Mouse (Mus musculus): ENCODE results near the gene Mlst8. TPM values are rescaled to one million over a fixed set of nuclear protein-coding genes. Genes with fewer than 3 reads are reported as not detected.
"Not testable (repeated sequence)": the region's sequence is repeated elsewhere in the genome, so short reads cannot be mapped to it uniquely, and the experiment has no call there.

The Mlst8 gene
- total and polyA plus RNA-seq, 2 experiments from 2014 or later, result 10.1 to 12.4 TPM

- WGBS, result 79% methylated on average over 5 of the region's 5 CpGs
- no peak overlapping the region for H3K4me2 ChIP-seq (ENCODE audit: low read depth, low read length)
Observed at GRCm38 (mm10) chr17:24437016-24437415, 41.9 kb downstream of the Mlst8 start.

DNA sequence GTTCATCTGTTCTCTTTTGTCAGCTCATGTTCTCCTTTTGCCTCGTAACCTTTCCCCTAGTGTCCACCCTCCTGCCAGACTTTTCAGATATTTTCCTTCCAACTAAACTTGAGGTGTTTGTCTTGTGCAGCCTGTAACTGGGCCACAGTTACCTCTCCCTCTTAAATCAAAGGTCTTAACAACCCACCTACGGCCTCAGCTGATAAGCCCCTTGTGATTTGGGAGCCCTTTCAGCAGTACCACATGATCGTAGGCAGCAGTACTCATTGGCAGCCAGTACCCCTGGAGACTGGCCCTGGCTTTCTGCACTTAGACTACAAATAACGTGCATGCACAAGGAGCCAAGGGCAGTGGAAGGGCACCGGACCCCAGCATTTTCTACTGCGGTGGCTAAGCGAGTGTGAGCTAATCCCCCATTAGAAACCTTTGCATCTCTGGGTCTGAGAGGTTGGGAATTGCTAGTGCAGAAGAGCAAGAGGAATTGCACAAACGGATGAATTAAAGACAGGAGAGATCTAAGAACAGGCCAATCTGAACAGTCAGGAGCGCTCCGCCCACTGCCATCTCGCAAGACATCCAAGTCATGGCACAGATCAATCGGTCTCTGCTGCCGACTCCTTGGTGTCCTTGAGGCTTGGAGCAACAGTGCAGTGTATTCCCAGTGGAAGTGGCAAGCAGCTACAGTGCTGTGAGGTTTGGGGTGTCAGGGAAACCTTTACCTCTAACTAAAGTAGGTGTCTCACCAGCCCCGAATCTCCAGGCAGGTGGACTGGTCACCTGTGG lies 49.5 kb downstream of the Mlst8 start:
- peaks cover 18% of the 10 kb centered on the region for H3K36me3 ChIP-seq (replicated peaks; ENCODE audit: control insufficient read depth, insufficient read depth, low read length)
- peak overlapping the region; percentile 36 for H3K4me2 ChIP-seq (ENCODE audit: low read depth, low read length)
- no peaks in the 10 kb centered on the region for H3K27me3 ChIP-seq (ENCODE audit: control insufficient read depth, insufficient read depth, low read length)
- TF ChIP-seq EP300 (IDR thresholded peaks at IDR 0.05; ENCODE audit: low read depth) (peak; percentile 13), CTCF (IDR thresholded peaks at IDR 0.05; ENCODE audit: low read depth) (no peak)
- 48% methylated on average over 14 of the region's 14 CpGs for WGBS
- H3K9me3 ChIP-seq (replicated peaks; ENCODE audit: control insufficient read depth, low read length), result no peaks in the 10 kb centered on the region
- peaks cover 12% of the 10 kb centered on the region for H3K4me1 ChIP-seq (ENCODE audit: control insufficient read depth, insufficient read depth)
- peak overlapping the region; percentile 35 for H3K9ac ChIP-seq (replicated peaks; ENCODE audit: low read depth, low read length)
- H3K27ac ChIP-seq (ENCODE audit: low read depth), result peak overlapping the region; percentile 92
- peak overlapping the region; percentile 3; the same call in 1 of the 2 replicates for H3K4me3 ChIP-seq (ENCODE audit: low read depth, low read length)
- peak; percentile 67 for ATAC-seq (ENCODE audit: insufficient read depth, low read depth)
- DNase-seq (ENCODE audit: low spot score), result peak; percentile 84

More at GRCm38 (mm10) chr17:24437016-24437415, 41.9 kb downstream of the Mlst8 start:
- H3K9ac ChIP-seq (replicated peaks; ENCODE audit: low read depth, low read length), result no peak overlapping the region
- H3K9me3 ChIP-seq (replicated peaks; ENCODE audit: control insufficient read depth, low read length), result no peaks in the 10 kb centered on the region
- H3K4me1 ChIP-seq (ENCODE audit: control insufficient read depth, insufficient read depth), result no peaks in the 10 kb centered on the region
- ATAC-seq (ENCODE audit: insufficient read depth, low read depth) (peak; percentile 33; the same call in 1 of the 2 replicates), DNase-seq (ENCODE audit: low spot score) (no peak)
- H3K4me3 ChIP-seq (ENCODE audit: low read depth, low read length), result no peak overlapping the region
- no peaks in the 10 kb centered on the region for H3K27me3 ChIP-seq (ENCODE audit: control insufficient read depth, insufficient read depth, low read length)
- no peak overlapping the region for H3K27ac ChIP-seq (ENCODE audit: low read depth)
- peaks cover 84% of the 10 kb centered on the region for H3K36me3 ChIP-seq (replicated peaks; ENCODE audit: control insufficient read depth, insufficient read depth, low read length)
- TF ChIP-seq EP300 (IDR thresholded peaks at IDR 0.05; ENCODE audit: low read depth) (no peak), CTCF (IDR thresholded peaks at IDR 0.05; ENCODE audit: low read depth) (peak; percentile 76)

DNA sequence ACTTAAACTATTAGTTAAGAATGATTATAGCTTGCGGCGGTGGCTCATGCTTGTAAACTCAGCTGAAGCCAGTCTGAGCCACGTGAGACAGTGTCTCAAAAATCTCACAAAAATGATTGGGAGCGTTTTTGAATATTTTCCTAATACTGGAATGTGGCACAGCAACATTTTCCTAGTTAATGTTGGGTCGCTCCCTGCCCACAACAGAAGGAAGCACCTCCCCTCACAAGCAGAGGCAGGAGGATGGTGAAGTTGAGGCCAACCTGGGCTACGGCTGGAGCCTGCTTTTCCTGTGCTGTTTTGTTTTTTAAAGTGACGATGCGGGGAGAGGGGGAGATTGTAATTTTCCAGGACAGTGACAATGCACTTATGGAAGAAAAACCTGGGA lies 51.7 kb downstream of the Mlst8 start:
- Histone ChIP-seq H3K9ac (replicated peaks; ENCODE audit: low read depth, low read length) (peak overlapping the region; percentile 84), H3K27me3 (ENCODE audit: control insufficient read depth, insufficient read depth, low read length) (no peaks in the 10 kb centered on the region), H3K9me3 (replicated peaks; ENCODE audit: control insufficient read depth, low read length) (no peaks in the 10 kb centered on the region), H3K4me3 (ENCODE audit: low read depth, low read length) (peak overlapping the region; percentile 63), H3K27ac (ENCODE audit: low read depth) (peak overlapping the region; percentile 96), H3K4me2 (ENCODE audit: low read depth, low read length) (peak overlapping the region; percentile 62), H3K4me1 (ENCODE audit: control insufficient read depth, insufficient read depth) (peaks cover 12% of the 10 kb centered on the region), H3K36me3 (replicated peaks; ENCODE audit: control insufficient read depth, insufficient read depth, low read length) (peaks cover 27% of the 10 kb centered on the region)
- TF ChIP-seq CTCF (IDR thresholded peaks at IDR 0.05; ENCODE audit: low read depth) (no peak), EP300 (IDR thresholded peaks at IDR 0.05; ENCODE audit: low read depth) (no peak)
- 2% methylated on average over 8 of the region's 8 CpGs for WGBS
- peak; percentile 48 for DNase-seq (ENCODE audit: low spot score)
- ATAC-seq (ENCODE audit: insufficient read depth, low read depth), result no peak

- 0% methylated on average over 48 of the region's 48 CpGs for WGBS
- Histone ChIP-seq H3K27me3 (ENCODE audit: control insufficient read depth, insufficient read depth, low read length) (no peaks in the 10 kb centered on the region), H3K9ac (replicated peaks; ENCODE audit: low read depth, low read length) (peak within 1 kb of the TSS; percentile 84), H3K4me2 (ENCODE audit: low read depth, low read length) (peak within 1 kb of the TSS; percentile 62), H3K4me1 (ENCODE audit: control insufficient read depth, insufficient read depth) (peaks cover 12% of the 10 kb centered on the region), H3K27ac (ENCODE audit: low read depth) (peak within 1 kb of the TSS; percentile 96), H3K9me3 (replicated peaks; ENCODE audit: control insufficient read depth, low read length) (no peaks in the 10 kb centered on the region), H3K36me3 (replicated peaks; ENCODE audit: control insufficient read depth, insufficient read depth, low read length) (peaks cover 32% of the 10 kb centered on the region), H3K4me3 (ENCODE audit: low read depth, low read length) (peak within 1 kb of the TSS; percentile 63)
- DNase-seq (ENCODE audit: low spot score), result peak; percentile 97
- TF ChIP-seq EP300 (IDR thresholded peaks at IDR 0.05; ENCODE audit: low read depth), result no peak
- TF ChIP-seq CTCF (IDR thresholded peaks at IDR 0.05; ENCODE audit: low read depth), result no peak
- peak; percentile 97 for ATAC-seq (ENCODE audit: insufficient read depth, low read depth)
Observed at GRCm38 (mm10) chr17:24426471-24427169, 52.3 kb downstream of the Mlst8 start, which contains the start of gene Eci1. Gene Eci1, plus strand, starts transcription at chr17:24426641.

- H3K4me3 ChIP-seq (ENCODE audit: low read depth, low read length), result peak overlapping the region; percentile 63
- H3K27ac ChIP-seq (ENCODE audit: low read depth), result peak overlapping the region; percentile 96
- no peak overlapping the region for H3K4me2 ChIP-seq (ENCODE audit: low read depth, low read length)
- DNase-seq (ENCODE audit: low spot score) (no peak), ATAC-seq (ENCODE audit: insufficient read depth, low read depth) (no peak)
- H3K36me3 ChIP-seq (replicated peaks; ENCODE audit: control insufficient read depth, insufficient read depth, low read length), result peaks cover 39% of the 10 kb centered on the region
- H3K27me3 ChIP-seq (ENCODE audit: control insufficient read depth, insufficient read depth, low read length), result no peaks in the 10 kb centered on the region
- 92% methylated on average over 7 of the region's 7 CpGs for WGBS
- H3K4me1 ChIP-seq (ENCODE audit: control insufficient read depth, insufficient read depth), result peaks cover 12% of the 10 kb centered on the region
- H3K9ac ChIP-seq (replicated peaks; ENCODE audit: low read depth, low read length), result peak overlapping the region; percentile 84; the same call in 1 of the 2 replicates
- H3K9me3 ChIP-seq (replicated peaks; ENCODE audit: control insufficient read depth, low read length), result no peaks in the 10 kb centered on the region
- TF ChIP-seq EP300 (IDR thresholded peaks at IDR 0.05; ENCODE audit: low read depth) (no peak), CTCF (IDR thresholded peaks at IDR 0.05; ENCODE audit: low read depth) (no peak)
Observed at GRCm38 (mm10) chr17:24425905-24426304, 53.0 kb downstream of the Mlst8 start.

- WGBS, result 93% methylated on average over 4 of the region's 8 CpGs
- ATAC-seq (ENCODE audit: insufficient read depth, low read depth); H3K4me1 ChIP-seq (ENCODE audit: control insufficient read depth, insufficient read depth); DNase-seq (ENCODE audit: low spot score); H3K4me2 ChIP-seq (ENCODE audit: low read depth, low read length); H3K9ac ChIP-seq (replicated peaks; ENCODE audit: low read depth, low read length); H3K27ac ChIP-seq (ENCODE audit: low read depth); H3K9me3 ChIP-seq (replicated peaks; ENCODE audit: control insufficient read depth, low read length); H3K27me3 ChIP-seq (ENCODE audit: control insufficient read depth, insufficient read depth, low read length); H3K4me3 ChIP-seq (ENCODE audit: low read depth, low read length): not testable (repeated sequence)
- peaks cover 45% of the 10 kb centered on the region for H3K36me3 ChIP-seq (replicated peaks; ENCODE audit: control insufficient read depth, insufficient read depth, low read length)
Observed at GRCm38 (mm10) chr17:24425326-24425725, 53.6 kb downstream of the Mlst8 start.
